Mouse (Mus musculus) cerebellum, adult 9-11 months (tissue): ENCODE measurements at regions not wholly inside any gene's neighbourhood (a gene's known extent, or its start where the extent isn't known, plus 50 kb on each side); places are given as distances from the start of the nearest gene placed in this dataset.

Source experiments
- DNase-seq: peaks from one replicate; pipeline ENCODE4 v3.0.0; 2022

- peak; percentile 47 for DNase-seq
Measured at GRCm38 (mm10) chr17:27317576-27318277, 113.5 kb upstream of the Lemd2 start.

- no peak for DNase-seq
Measured at GRCm38 (mm10) chr17:27316711-27317575, 112.7 kb upstream of the Lemd2 start.

- DNase-seq = no peak
Measured at GRCm38 (mm10) chr17:27315947-27316628, 111.8 kb upstream of the Lemd2 start.

GRCm38 (mm10) chr17:27315428-27315827, 111.2 kb upstream of the Lemd2 start:
- no peak for DNase-seq

GRCm38 (mm10) chr17:27314821-27315392, 110.6 kb upstream of the Lemd2 start:
- DNase-seq = no peak

- no peak for DNase-seq
Measured at GRCm38 (mm10) chr17:27308933-27309332, 104.7 kb upstream of the Lemd2 start.

- DNase-seq = no peak
Measured at GRCm38 (mm10) chr17:27304842-27305241, 100.6 kb upstream of the Lemd2 start.

- DNase-seq = peak; percentile 84
Measured at GRCm38 (mm10) chr17:27303633-27304479, 99.6 kb upstream of the Lemd2 start.

- no peak for DNase-seq
Measured at GRCm38 (mm10) chr17:27303061-27303460, 98.8 kb upstream of the Lemd2 start.

GRCm38 (mm10) chr17:27301376-27301775, 97.1 kb upstream of the Lemd2 start:
- DNase-seq = no peak

GRCm38 (mm10) chr17:27299297-27299696, 95.0 kb upstream of the Lemd2 start:
- DNase-seq = no peak

- no peak for DNase-seq
Measured at GRCm38 (mm10) chr17:27298351-27298750, 94.1 kb upstream of the Lemd2 start.

GRCm38 (mm10) chr17:27296156-27296555, 91.9 kb upstream of the Lemd2 start:
- no peak for DNase-seq

GRCm38 (mm10) chr17:27294208-27294604, 89.9 kb upstream of the Lemd2 start:
- no peak for DNase-seq

- DNase-seq = no peak
Measured at GRCm38 (mm10) chr17:27293586-27294207, 89.4 kb upstream of the Lemd2 start.

GRCm38 (mm10) chr17:27291673-27292072, 87.4 kb upstream of the Lemd2 start:
- peak; percentile 67 for DNase-seq

GRCm38 (mm10) chr17:27291176-27291575, 86.9 kb upstream of the Lemd2 start:
- DNase-seq = no peak

- peak; percentile 22 for DNase-seq
Measured at GRCm38 (mm10) chr17:27290311-27290710, 86.0 kb upstream of the Lemd2 start.

GRCm38 (mm10) chr17:27289804-27290203, 85.5 kb upstream of the Lemd2 start:
- peak; percentile 1 for DNase-seq

GRCm38 (mm10) chr17:27287986-27288385, 83.7 kb upstream of the Lemd2 start:
- DNase-seq = peak; percentile 1

GRCm38 (mm10) chr17:27281241-27281640, 77.0 kb upstream of the Lemd2 start:
- DNase-seq = peak; percentile 51
